Mouse (Mus musculus) layer of hippocampus, adult 11-12 months (tissue): ENCODE measurements around the gene Gm36210.
"Not testable (repeated sequence)": the region's sequence is repeated elsewhere in the genome, so short reads cannot be mapped to it uniquely, and the experiment has no call there.

Source experiments
- DNase-seq: peaks from one replicate; pipeline ENCODE4 v3.0.0; 2022; ENCODE audit warnings: low spot score

Gene Gm36210

GRCm38 (mm10) chr7:4879036-4879435 is 27.3 kb downstream of the Gm36210 start:
- not testable (repeated sequence) for DNase-seq

- DNase-seq, result no peak
Measured at GRCm38 (mm10) chr7:4878186-4878585, 28.1 kb downstream of the Gm36210 start.

GRCm38 (mm10) chr7:4877226-4877625 is 29.1 kb downstream of the Gm36210 start:
- DNase-seq, result no peak

- peak; percentile 90 for DNase-seq
Measured at GRCm38 (mm10) chr7:4876753-4877221, 29.5 kb downstream of the Gm36210 start, which contains the start of gene Isoc2a. Gene Isoc2a (plus strand): TSS chr7:4877153.

- no peak for DNase-seq
Measured at GRCm38 (mm10) chr7:4870133-4870532, 36.2 kb downstream of the Gm36210 start, which contains the start of gene Isoc2b. Gene Isoc2b (minus strand): TSS chr7:4870258.

GRCm38 (mm10) chr7:4866631-4867180 is 39.6 kb downstream of the Gm36210 start:
- DNase-seq, result no peak

- DNase-seq, result peak; percentile 96
Measured at GRCm38 (mm10) chr7:4865579-4866493, 40.5 kb downstream of the Gm36210 start.

- no peak for DNase-seq
Measured at GRCm38 (mm10) chr7:4865090-4865489, 41.2 kb downstream of the Gm36210 start.

- no peak for DNase-seq
Measured at GRCm38 (mm10) chr7:4864130-4864845, 42.0 kb downstream of the Gm36210 start.

- no peak for DNase-seq
Measured at GRCm38 (mm10) chr7:4863541-4864080, 42.7 kb downstream of the Gm36210 start.

GRCm38 (mm10) chr7:4863041-4863440 is 43.3 kb downstream of the Gm36210 start:
- DNase-seq, result no peak

GRCm38 (mm10) chr7:4860926-4861325 is 45.4 kb downstream of the Gm36210 start:
- not testable (repeated sequence) for DNase-seq

GRCm38 (mm10) chr7:4859418-4859978 is 46.8 kb downstream of the Gm36210 start:
- no peak for DNase-seq

- no peak for DNase-seq
Measured at GRCm38 (mm10) chr7:4857321-4857720, 49.0 kb downstream of the Gm36210 start.

- no peak for DNase-seq
Measured at GRCm38 (mm10) chr7:4856508-4856907, 49.8 kb downstream of the Gm36210 start.

- no peak for DNase-seq
Measured at GRCm38 (mm10) chr7:4853613-4854012, 52.7 kb downstream of the Gm36210 start.

GRCm38 (mm10) chr7:4851315-4851688 is 55.0 kb downstream of the Gm36210 start:
- no peak for DNase-seq

GRCm38 (mm10) chr7:4850621-4851314 is 55.5 kb downstream of the Gm36210 start:
- no peak for DNase-seq

- no peak for DNase-seq
Measured at GRCm38 (mm10) chr7:4849372-4849771, 56.9 kb downstream of the Gm36210 start.
